Mouse (Mus musculus) E14TG2a.4 (cell line): Measurements from ENCODE around the gene Gsg1l.

Experiments
- CTCF ChIP-seq: conservative IDR thresholded peaks from 2 replicates; pipeline ENCODE4 v1.5.1; 2014; ENCODE audit warnings: low read length
- NANOG ChIP-seq: IDR thresholded peaks from 2 replicates; pipeline ENCODE4 v1.6.1; 2014; ENCODE audit warnings: borderline replicate concordance, low read length, mixed read lengths

- TF ChIP-seq CTCF: no peak
- no peak for TF ChIP-seq NANOG
These were observed 37.6 kb upstream of the Gsg1l start for GRCm38 (mm10) chr7:126119819-126120218.
